Mouse (Mus musculus) ES-E14 (cell line): ENCODE data around the gene Cdh22.

Source experiments
- CHD2 ChIP-seq: IDR thresholded peaks from 2 replicates; pipeline ENCODE4 v1.6.1; 2014; ENCODE audit warnings: mild to moderate bottlenecking, low read depth, low read length, inconsistent platforms
- ZC3H11A ChIP-seq: IDR thresholded peaks from 2 replicates; pipeline ENCODE4 v1.6.1; 2012; ENCODE audit warnings: low read depth, mild to moderate bottlenecking, inconsistent platforms, low read length, borderline replicate concordance
- ZNF384 ChIP-seq: IDR thresholded peaks from 2 replicates; pipeline ENCODE4 v1.6.1; 2012; ENCODE audit warnings: low read depth, low read length, inconsistent platforms

GRCm38 (mm10) chr2:165252801-165253200 is 18.1 kb upstream of the Cdh22 start:
- no peak for TF ChIP-seq CHD2
- no peak for TF ChIP-seq ZNF384
- TF ChIP-seq ZC3H11A: no peak
